Mouse (Mus musculus) ES-E14 (cell line): ENCODE results near the gene Osbpl2.

Experiments used
- CHD2 ChIP-seq: IDR thresholded peaks from 2 replicates; pipeline ENCODE4 v1.6.1; 2014; ENCODE audit warnings: mild to moderate bottlenecking, low read depth, low read length, inconsistent platforms
- HCFC1 ChIP-seq: IDR thresholded peaks from 2 replicates; pipeline ENCODE4 v1.6.1; 2012; ENCODE audit warnings: low read length, inconsistent platforms, borderline replicate concordance; ENCODE audit not compliant: insufficient read depth

DNA sequence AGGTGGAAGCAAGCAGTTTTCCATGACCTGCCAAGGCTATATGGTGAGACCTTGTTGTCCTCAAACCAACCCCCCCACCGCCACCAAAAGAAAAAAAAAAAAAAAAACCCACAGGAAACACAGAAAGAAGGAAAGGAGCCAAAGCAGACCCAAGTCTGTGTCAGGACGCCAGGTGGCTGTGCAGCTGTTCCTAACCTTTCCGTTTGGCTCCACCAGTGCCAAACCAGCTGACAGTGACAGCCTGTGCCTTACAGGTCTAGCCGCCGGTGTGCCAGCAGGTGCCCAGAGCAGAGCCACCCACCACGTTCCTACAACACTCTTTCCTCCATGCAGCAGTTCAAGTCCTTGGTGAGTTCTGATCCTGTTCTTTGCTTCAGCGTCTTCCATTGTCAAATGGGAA is 46.2 kb upstream of the Osbpl2 start:
- TF ChIP-seq HCFC1 (no peak), CHD2 (no peak)
